Mouse (Mus musculus): Measurements from ENCODE around the gene Rai14.
A peak's percentile ranks its signal among the peaks of the same experiment; 100 is the strongest.
"Not testable (repeated sequence)": the region's sequence is repeated elsewhere in the genome, so short reads cannot be mapped to it uniquely, and the experiment has no call there.

Gene Rai14

GRCm38 (mm10) chr15:10598259-10599225 is 115.9 kb downstream of the Rai14 start:
- DNase-seq, result no peak

GRCm38 (mm10) chr15:10596871-10597270 is 117.6 kb downstream of the Rai14 start:
- DNase-seq, result no peak

DNA sequence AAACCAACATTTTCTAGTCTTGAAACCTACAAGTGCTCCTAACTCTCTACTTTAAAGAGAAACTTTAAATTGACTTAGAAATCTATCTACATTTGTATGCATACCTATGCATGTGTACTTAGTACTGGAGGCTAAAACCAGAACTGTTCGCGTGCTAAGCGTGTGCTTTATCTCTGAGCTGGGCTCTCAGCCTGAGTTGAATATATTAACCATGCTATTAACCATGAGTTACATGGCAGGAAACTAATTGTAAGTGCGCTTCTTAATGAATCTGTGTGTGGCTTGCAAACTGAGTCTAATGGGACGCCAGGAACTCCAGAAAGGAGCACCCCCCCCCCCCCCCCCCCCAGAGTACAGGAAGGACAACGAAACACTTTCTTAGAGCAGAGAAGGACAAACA is 119.0 kb downstream of the Rai14 start:
- no peak for DNase-seq

GRCm38 (mm10) chr15:10594910-10595309 is 119.5 kb downstream of the Rai14 start:
- DNase-seq, result no peak

DNA sequence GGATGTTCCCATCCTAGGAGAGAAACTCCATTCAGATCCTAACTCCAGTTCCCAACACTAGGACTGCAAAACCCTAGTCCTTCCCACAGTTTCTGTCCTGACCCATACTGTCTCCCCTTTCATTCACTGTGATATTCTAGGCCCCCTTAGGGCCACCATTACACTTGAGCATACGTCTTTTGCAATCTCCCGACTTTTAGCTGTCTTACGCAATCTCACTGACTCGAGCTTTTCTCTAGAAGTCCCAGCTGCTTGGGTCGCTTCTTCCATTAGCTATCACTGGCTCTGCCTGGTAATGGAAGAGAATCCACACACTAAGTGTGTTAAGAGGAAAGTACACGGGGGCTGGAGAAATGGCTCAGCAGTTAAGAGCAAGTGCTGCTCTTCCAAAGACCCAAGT is 121.3 kb downstream of the Rai14 start:
- DNase-seq, result no peak

GRCm38 (mm10) chr15:10586565-10586964 is 127.9 kb downstream of the Rai14 start:
- no peak for DNase-seq

DNA sequence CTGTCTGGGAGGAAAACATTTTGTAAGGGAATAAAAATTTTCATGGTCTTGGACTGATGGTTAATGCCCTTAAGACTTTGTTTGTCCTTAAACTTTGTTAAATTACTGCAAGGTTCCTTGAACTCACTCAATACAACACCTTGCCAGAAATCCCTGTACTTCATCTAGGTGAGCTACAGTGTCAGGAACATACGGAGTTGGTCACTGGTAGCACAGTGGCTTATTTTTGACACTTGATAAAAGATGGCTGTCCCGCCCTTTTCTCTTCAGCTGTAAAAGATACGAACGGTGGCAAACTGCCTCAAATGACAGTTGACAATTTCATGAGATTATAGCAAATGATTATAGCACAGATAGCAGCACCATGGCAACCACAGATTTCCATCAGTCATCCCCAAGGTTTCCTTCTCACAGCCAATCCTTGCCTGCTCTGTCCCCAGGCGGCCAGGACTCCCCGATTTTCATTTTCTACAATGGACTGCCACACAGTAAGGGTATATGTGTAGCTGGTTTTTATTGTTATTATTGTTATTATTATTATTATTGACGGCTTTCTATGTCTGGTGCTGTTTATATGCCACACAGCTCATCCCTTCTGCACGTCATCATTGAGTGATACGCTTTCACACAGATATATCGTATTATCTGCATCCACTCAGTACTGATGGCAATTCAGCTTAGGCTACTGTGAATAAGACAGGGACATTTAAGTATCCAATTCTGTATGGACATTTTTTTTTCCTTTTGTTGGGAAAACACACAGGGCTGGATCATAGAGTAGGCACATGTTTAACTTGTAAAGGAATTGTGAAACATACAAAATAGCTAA is 129.9 kb downstream of the Rai14 start:
- DNase-seq, result no peak

- peak; percentile 54 for DNase-seq
These were observed 131.0 kb downstream of the Rai14 start for GRCm38 (mm10) chr15:10583408-10583807.

DNA sequence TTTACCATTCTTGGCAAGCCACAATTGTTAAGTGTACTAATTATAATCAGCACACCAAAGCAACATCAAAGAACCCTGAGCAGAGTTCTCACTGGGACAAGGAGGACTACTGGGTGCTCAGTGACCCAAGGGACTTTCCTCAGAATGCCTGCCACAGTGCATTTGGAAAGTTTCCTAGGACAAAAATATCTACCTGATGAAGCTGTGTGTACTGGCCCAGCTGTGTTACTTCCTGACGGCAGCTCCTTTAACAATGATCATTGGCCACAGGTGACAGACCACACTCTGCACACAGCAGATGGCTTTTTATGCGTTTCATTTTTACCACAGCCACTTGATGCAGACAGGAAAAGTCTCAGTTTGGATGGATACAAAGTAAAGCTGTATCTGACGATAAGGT is 135.3 kb downstream of the Rai14 start:
- no peak for DNase-seq

DNA sequence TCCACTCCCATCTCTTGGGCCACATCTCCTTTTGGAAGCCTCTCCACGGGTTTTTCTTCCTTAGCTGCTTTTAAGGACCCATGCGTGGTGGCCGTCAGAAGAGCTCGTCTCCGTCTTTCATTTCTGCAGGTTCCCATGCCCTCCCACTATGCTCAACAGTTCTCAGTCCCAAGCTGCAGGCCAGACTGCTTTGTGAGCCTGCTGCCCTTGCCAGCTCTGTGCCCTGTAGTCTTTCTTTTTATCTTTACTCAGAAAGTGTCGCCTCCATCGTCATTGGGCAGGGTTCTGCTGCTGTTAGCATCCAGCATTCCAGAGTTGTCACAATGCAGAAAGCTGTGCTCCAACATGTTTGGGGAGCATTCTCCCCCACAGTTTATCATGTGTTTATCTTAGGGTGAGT is 147.9 kb downstream of the Rai14 start:
- DNase-seq, result no peak

DNA sequence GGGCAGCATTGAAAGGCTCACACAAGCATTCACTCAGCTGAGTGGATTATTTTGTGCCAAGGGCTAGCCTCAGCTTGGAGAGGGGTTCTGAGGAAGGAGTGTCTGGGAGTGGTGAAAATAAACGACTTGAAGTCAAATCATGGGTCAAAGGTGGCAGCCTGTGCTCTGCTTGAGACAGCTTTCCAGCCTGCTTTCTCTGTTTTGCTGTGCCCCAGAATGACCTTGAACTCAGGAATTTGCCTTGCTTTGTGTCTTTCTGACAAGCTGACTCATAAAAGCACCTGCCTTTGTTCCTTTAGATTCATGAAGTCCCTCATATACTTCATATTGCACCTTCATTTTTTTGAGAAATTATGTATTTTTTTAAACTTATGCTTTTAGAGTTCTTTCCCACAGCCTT is 150.2 kb downstream of the Rai14 start:
- no peak for DNase-seq

GRCm38 (mm10) chr15:10562281-10562680 is 152.1 kb downstream of the Rai14 start:
- DNase-seq, result no peak

DNA sequence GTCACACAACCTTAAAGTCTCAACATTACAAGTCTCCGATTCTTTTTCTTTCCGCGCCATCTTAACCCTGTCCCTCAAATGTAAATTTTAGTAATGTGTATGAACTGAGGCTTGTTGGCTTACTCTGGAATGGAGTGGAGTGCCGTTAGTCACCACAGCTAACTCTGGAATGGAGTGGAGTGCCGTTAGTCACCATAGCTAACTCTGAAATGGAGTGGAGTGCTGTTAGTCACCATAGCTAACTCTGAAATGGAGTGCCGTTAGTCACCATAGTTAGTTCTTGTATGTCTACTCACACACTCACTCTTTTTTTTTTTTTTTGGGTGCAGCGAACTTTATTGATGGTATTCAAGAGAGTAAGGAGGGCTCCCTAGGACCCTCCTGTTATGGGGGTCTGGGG is 154.4 kb downstream of the Rai14 start:
- DNase-seq, result no peak

- DNase-seq, result no peak
These were observed 156.0 kb downstream of the Rai14 start, which contains the start of gene Ttc23l for GRCm38 (mm10) chr15:10558465-10558864. Gene Ttc23l (minus strand): TSS chr15:10558668.

DNA sequence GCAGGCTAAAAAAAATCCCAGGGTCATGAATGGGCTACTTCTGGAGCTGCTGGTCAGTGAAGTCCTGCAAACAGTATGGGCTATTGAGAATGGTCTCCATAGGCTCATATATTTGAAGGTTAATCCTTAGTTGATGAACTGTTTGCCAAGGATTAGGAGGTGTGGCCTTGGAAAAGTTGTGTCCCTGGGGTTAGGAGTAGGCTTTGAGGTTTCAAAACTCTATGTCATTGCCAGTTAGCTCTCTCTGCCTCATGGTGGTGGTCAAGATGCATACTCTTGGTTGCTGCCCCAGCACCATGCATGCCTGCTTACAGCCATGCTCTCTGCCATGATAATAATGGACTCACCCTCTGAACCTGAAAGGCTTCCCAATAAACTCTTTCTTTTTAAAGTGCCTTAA is 160.1 kb downstream of the Rai14 start:
- no peak for DNase-seq

DNA sequence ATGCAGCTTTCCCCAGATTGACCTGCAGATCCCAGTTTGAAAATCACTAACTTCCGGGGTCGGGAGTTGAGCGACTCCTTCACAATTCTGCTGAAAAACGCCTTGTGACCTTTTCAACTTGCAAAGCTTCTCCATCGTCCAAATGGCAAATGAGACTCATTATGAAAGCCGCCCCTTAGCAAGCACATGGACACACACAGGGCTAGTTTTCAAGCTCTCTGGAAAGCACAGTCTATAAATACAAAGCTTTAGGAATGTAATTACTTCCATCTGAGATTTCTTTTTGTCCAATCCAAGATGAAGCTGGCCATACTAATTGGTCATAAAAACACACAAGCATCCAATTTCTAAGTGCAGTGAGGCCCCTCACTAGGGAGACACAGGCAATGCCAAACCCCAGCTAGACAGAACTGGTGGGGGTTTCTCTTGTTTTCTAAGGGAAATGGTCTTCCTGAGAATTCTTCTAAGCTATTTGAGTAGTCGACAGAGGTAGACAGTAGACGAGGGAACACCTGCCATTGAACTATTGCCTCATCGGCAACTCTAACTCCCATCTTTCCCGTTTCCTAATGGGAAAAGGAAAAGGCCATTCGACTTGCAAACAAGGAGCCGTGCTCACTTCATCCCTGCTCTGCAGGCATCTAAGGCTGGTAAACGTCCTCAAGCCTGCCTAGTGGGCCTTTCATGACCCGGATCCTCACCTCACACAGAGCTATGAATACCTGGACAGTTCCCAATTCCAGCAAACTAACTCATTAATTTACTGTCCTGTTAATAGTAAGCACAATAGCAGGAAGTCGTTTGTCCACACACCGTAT is 173.9 kb downstream of the Rai14 start:
- DNase-seq, result no peak

- no peak for DNase-seq
These were observed 178.5 kb downstream of the Rai14 start for GRCm38 (mm10) chr15:10535969-10536368.

DNA sequence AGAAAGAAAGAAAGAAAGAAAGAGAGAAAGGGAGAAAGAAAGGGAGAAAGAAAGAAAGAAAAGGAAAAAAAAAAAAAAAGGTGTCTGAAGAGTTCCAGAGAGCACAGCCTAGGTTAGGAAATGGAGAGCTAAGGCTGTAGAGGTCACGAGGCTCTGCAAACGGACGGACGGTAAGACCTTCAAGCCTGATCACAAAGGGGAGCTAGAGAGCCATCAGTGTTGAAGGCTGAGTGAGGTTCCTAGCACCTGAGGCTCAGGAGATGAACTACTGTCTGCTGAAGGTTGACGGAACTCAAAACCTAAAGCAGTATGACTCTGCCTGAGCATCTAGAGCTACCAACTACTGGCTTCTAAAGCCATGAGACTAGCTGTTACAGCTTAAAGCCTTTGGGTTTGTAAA is 179.8 kb downstream of the Rai14 start:
- no peak for DNase-seq

- DNase-seq, result not testable (repeated sequence)
These were observed 181.1 kb downstream of the Rai14 start for GRCm38 (mm10) chr15:10533361-10533760.

- DNase-seq, result no peak
These were observed 183.1 kb downstream of the Rai14 start for GRCm38 (mm10) chr15:10531352-10531751.

DNA sequence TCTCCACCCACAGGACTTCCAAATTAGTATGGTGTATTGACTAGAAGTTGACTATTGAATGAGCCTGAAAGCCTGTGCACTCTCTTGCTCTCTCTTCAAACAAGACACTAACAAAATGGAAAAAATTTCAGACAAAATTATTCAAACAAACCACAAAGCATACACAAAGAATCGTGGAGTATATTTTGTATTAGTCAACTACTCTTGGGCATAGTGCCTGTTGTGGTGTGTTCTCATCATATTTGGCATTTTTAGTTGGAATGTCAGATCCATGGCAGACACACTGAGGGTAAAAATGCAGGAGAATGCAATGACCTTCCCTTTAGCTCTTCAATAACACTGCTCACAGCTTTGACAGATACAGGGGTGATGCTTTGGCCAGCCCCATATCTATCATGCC is 188.5 kb downstream of the Rai14 start:
- no peak for DNase-seq

All from right cerebral cortex, postnatal 14 days (tissue).